Mouse (Mus musculus) heart, adult 2 months (tissue): ENCODE data around the gene Trim25. TPM values are rescaled to one million over a fixed set of nuclear protein-coding genes. Genes with fewer than 3 reads are reported as not detected.
A peak's percentile ranks its signal among the peaks of the same experiment; 100 is the strongest.
"Not testable (repeated sequence)": the region's sequence is repeated elsewhere in the genome, so short reads cannot be mapped to it uniquely, and the experiment has no call there.

Source experiments
- DNase-seq, 2 experiments: peaks; one replicate each; pipeline ENCODE4 v3.0.0; 2021
- H3K27ac ChIP-seq: fragments of 200-600 bp; 2 replicates; pipeline ENCODE4 v1.8.1; 2022
- H3K27me3 ChIP-seq: fragments of 200-500 bp; 2 replicates; pipeline ENCODE4 v1.6.1; 2012; ENCODE audit warnings: mild to moderate bottlenecking, low read length, inconsistent platforms, mixed read lengths; ENCODE audit not compliant: control insufficient read depth, insufficient read depth
- H3K36me3 ChIP-seq: fragments of 200-500 bp; 2 replicates; pipeline ENCODE4 v1.6.1; 2012; ENCODE audit warnings: low read length, inconsistent platforms; ENCODE audit not compliant: control insufficient read depth, insufficient read depth
- H3K4me1 ChIP-seq: fragments of 200-500 bp; 2 replicates; pipeline ENCODE4 v1.6.1; 2011; ENCODE audit warnings: low read length; ENCODE audit not compliant: control insufficient read depth, insufficient read depth
- H3K4me3 ChIP-seq: fragments of 200-600 bp; 2 replicates; pipeline ENCODE4 v1.8.1; 2022
- H3K79me2 ChIP-seq: fragments of 200-500 bp; replicated peaks from 2 replicates; pipeline ENCODE4 v1.6.1; 2012; ENCODE audit warnings: mild to moderate bottlenecking, inconsistent platforms, low read length, moderate library complexity, mixed read lengths; ENCODE audit not compliant: control insufficient read depth, insufficient read depth
- H3K9ac ChIP-seq: fragments of 200-500 bp; 2 replicates; pipeline ENCODE4 v1.6.1; 2012; ENCODE audit warnings: low read depth, mild to moderate bottlenecking, control low read depth, inconsistent platforms, low read length, mixed read lengths
- CTCF ChIP-seq: fragments of 200-600 bp; IDR thresholded peaks from 2 replicates; pipeline ENCODE4 v1.8.1; 2022; ENCODE audit warnings: antibody characterized with exemption, mild to moderate bottlenecking, moderate library complexity
- EP300 ChIP-seq: fragments of 200-500 bp; IDR thresholded peaks from 2 replicates; pipeline ENCODE4 v1.6.1; 2011; ENCODE audit warnings: low read depth, low read length, control low read depth; ENCODE audit not compliant: insufficient read depth
- POLR2A ChIP-seq: fragments of 200-500 bp; IDR thresholded peaks from 2 replicates; pipeline ENCODE4 v1.6.1; 2011; ENCODE audit warnings: mild to moderate bottlenecking, low read depth, low read length, control low read depth; ENCODE audit not compliant: insufficient read depth
- WGBS: fragments of 180-500 bp; shearing (Covaris S2); methylation state at CpG from one replicate; pipeline ENCODE4 v1.1.7; 2018; 5-methylcytosine and 5-hydroxymethylcytosine counted together
- intact Hi-C: fragments of 180-260 bp; cut with DNase I; formaldehyde crosslinking; loops from one replicate; pipeline ENCODE4 v1.15.1; 2025
- polyA plus RNA-seq: library from polyadenylated mRNA; depleted of rRNA; stranded (reverse); fragments of >200 nt; gene quantifications from 2 replicates; pipeline ENCODE4 v1.2.3, GENCODE M21; 2012
- total RNA-seq, 2 experiments: library from RNA; stranded (reverse); gene quantifications; 2 replicates each; pipeline ENCODE4 v1.2.3; 2021

The Trim25 gene
- total and polyA plus RNA-seq, 3 experiments = 13.6 to 24.3 (median 17.7) TPM

DNA sequence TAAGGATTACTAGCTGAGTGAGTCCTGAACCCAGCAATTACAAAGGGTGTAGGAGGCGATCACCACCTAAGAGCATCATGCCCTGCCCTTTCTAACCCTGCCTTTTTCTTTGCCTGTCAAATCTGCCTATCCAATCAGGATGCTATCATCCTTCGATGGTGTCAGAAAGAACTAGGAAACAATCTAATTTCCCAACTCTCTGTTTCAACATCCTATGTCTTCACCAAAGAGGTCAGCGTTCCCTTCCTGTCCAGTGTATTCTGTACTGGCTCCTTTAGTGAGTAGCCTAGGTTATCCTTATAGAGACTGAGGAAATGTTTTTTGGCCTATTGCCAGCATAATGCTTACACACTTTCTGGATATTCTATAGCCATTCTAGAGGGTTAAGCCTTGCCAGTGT lies 36.4 kb downstream of the Trim25 start:
- 52% methylated on average over 3 of the region's 3 CpGs for WGBS
- Histone ChIP-seq H3K27ac (no peak overlapping the region), H3K36me3 (peaks cover 5% of the 10 kb centered on the region), H3K27me3 (no peaks in the 10 kb centered on the region), H3K4me1 (no peaks in the 10 kb centered on the region), H3K79me2 (no peaks in the 10 kb centered on the region), H3K9ac (no peak overlapping the region), H3K4me3 (no peak overlapping the region)
- no peak for DNase-seq
- TF ChIP-seq POLR2A (no peak), EP300 (no peak), CTCF (no peak)
- intact Hi-C loops = no loop called here

DNA sequence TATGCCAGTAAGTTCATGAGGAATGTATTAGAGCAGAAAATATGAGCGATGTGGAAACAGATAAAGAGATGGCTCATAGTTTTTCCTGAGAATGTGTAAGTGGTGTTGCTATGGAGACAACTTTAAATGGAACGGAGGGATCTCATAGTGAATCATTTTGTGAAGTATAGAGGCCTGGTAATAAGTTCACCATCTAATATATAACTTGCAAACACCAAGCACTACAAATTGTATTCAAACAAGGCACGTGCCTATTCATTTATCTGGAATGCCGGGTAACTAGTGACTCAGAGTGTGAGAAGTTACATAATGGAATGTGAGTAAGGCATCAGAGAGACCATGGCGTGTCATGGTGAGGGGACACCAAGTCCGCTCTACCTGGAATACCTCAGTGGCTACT lies 39.3 kb downstream of the Trim25 start:
- Histone ChIP-seq H3K79me2 (no peaks in the 10 kb centered on the region), H3K9ac (no peak overlapping the region), H3K27ac (no peak overlapping the region), H3K36me3 (peaks cover 6% of the 10 kb centered on the region), H3K4me3 (no peak overlapping the region), H3K27me3 (no peaks in the 10 kb centered on the region), H3K4me1 (no peaks in the 10 kb centered on the region)
- no peak for TF ChIP-seq CTCF
- no peak for TF ChIP-seq POLR2A
- intact Hi-C loops = no loop called here
- no peak for DNase-seq
- 82% methylated on average over 6 of the region's 6 CpGs for WGBS

DNA sequence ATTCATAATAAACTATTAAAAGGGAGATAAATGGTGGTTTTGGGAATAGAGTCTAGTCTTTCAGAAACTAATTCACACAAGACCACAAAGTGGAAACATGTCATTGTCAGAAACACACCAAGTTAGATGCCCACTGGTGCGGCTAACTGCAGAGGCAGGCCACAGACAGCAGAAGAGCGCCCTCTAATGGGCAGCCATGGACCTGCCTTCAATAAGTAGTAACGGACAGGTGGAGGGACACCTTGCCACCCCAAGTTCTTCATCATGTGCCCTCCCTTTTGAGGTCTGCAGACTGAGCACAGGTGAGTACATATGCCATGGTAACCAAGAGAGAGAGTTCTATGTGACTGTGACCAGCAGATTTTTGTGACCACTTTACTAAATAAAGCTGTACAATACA lies 40.1 kb downstream of the Trim25 start:
- no peaks in the 10 kb centered on the region for H3K27me3 ChIP-seq
- peak; percentile 74 to 79 for DNase-seq
- 11% methylated on average over 3 of the region's 3 CpGs for WGBS
- peaks cover 7% of the 10 kb centered on the region for H3K36me3 ChIP-seq
- no peaks in the 10 kb centered on the region for H3K79me2 ChIP-seq
- intact Hi-C loops = loop anchor here (1.0 kb wide), 1 partner anchor 46 kb away; no protein-coding TSS in a partner anchor
- TF ChIP-seq EP300 = peak; percentile 61
- peak; percentile 98 for TF ChIP-seq CTCF
- no peak for TF ChIP-seq POLR2A
- H3K9ac ChIP-seq = no peak overlapping the region
- no peaks in the 10 kb centered on the region for H3K4me1 ChIP-seq
- H3K4me3 ChIP-seq = no peak overlapping the region
- no peak overlapping the region for H3K27ac ChIP-seq

DNA sequence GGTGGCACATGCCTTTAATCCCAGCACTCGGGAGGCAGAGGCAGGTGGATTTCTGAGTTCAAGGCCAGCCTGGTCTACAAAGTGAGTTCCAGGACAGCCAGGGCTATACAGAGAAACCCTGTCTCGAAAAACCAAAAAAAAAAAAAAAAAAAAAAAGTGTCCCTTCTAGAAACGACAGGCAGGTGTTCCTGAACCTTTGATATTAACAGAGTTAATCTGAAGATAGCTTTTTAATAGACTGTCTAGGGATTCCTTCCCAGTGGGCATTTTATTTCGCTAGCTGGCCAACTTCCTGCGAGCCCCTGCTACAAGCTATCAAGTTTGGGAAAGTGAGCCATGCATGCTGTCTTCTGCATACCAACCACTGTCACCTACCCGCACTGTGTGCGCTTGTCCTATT lies 41.9 kb downstream of the Trim25 start:
- DNase-seq, H3K27ac ChIP-seq, H3K4me3 ChIP-seq, H3K79me2 ChIP-seq, H3K9ac ChIP-seq, intact Hi-C loops, H3K4me1 ChIP-seq, H3K27me3 ChIP-seq: not testable (repeated sequence)
- WGBS = 78% methylated on average over 7 of the region's 7 CpGs
- peaks cover 11% of the 10 kb centered on the region for H3K36me3 ChIP-seq

DNA sequence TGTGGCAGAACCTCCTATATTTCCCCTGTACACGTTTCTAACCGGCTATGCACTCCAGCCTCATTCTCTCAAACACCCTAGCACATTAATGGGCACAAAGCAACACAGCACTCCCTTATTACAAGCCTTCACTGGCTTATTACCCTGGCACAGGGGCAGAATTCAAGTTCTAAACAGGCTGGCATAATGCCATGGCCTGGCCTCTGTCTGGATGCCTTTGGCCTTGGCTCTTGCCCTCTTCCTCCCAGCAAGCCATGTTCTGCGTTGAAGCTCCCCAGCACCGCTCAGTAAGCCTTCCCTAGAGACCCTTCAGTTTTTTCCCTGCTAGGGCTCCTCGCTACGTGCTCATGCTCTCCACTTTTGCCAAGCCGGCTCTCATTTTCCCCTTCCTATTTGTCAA lies 43.9 kb downstream of the Trim25 start:
- DNase-seq = no peak
- Histone ChIP-seq H3K9ac (no peak overlapping the region), H3K79me2 (no peaks in the 10 kb centered on the region), H3K4me3 (no peak overlapping the region), H3K27ac (no peak overlapping the region), H3K4me1 (no peaks in the 10 kb centered on the region), H3K27me3 (no peaks in the 10 kb centered on the region), H3K36me3 (peaks cover 13% of the 10 kb centered on the region)
- 76% methylated on average over 7 of the region's 7 CpGs for WGBS
- TF ChIP-seq POLR2A (no peak), CTCF (no peak), EP300 (no peak)
- intact Hi-C loops = no loop called here

DNA sequence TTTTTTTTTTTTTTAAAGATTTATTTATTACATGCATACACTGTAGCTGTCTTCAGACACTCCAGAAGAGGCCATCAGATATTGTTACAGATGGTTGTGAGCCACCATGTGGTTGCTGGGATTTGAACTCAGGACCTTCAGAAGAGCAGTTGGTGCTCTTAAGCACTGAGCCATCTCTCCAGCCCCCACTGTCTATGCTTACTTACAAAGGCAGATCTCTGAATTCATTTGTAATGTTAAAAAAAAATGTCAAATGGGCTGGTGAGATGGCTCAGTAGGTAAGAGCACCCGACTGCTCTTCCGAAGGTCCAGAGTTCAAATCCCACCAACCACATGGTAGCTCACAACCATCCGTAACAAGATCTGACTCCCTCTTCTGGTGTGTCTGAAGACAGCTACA lies 46.3 kb downstream of the Trim25 start:
- H3K27me3 ChIP-seq, H3K4me3 ChIP-seq, H3K27ac ChIP-seq, H3K79me2 ChIP-seq, H3K4me1 ChIP-seq, DNase-seq, H3K9ac ChIP-seq, intact Hi-C loops: not testable (repeated sequence)
- WGBS = 99% methylated on average over 3 of the region's 3 CpGs
- H3K36me3 ChIP-seq = peaks cover 13% of the 10 kb centered on the region

DNA sequence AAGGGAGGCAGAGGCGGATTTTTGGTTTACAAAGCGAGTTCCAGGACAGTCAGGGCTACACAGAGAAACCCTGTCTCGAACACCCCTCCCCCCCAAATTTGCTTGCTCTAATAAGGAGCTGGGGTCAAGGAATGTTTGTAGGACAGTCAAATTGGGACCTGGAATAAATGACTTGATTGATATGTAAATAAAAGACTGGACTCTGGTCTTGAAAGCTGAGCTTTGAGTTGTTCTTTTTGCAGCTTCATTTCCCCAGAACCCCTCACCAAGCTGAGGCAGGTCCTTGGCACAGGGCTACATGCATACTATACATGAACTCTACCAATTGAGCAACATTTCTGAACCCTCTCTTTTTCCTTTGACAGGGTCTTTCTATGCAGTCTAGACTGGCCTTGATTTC lies 46.8 kb downstream of the Trim25 start:
- 100% methylated on average over 3 of the region's 3 CpGs for WGBS
- H3K9ac ChIP-seq = no peak overlapping the region
- no peaks in the 10 kb centered on the region for H3K4me1 ChIP-seq
- intact Hi-C loops = no loop called here
- no peak for TF ChIP-seq EP300
- TF ChIP-seq CTCF = no peak
- no peak for TF ChIP-seq POLR2A
- DNase-seq = no peak
- peaks cover 13% of the 10 kb centered on the region for H3K36me3 ChIP-seq
- H3K4me3 ChIP-seq = no peak overlapping the region
- no peak overlapping the region for H3K27ac ChIP-seq
- H3K79me2 ChIP-seq = no peaks in the 10 kb centered on the region
- no peaks in the 10 kb centered on the region for H3K27me3 ChIP-seq
